ENCODE assay signal across 30 mouse cellular contexts in the genomic region with DNA sequence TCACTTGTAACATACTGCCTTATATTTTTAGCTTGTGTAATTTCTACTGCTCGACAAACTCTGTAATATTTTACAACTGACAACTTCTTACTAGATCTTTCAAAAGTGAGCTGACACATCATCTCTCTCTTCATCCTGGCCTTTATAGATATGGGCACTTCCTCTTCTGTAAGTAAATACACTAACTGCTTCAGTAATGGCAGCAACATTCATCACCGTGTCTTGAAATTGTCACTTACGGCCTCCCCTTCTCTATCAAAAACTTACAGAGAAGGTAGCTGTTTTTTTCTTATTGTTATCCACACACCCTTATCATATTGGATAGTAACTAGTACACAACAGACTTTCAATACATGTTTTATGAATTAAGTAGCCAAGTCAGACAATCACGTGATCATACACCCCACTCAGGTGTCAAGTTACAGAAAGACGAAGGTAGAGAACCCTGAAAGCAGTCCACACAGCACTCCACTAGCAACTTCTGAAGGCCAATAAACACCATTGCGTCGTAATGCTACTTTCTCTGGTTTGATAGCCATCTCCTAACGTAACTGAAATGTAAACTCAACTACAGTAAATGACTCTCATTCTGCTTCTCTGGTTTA.
"Had no signal": no experiment of that assay in that cellular context is flagged by ENCODE, and none has a peak within 500 bp of the region (broad histone marks: within the 10 kb centered on the region; RNA-seq: fewer than 3 reads in every experiment).

No protein-coding gene starts in this region.

- H3K27me3 ChIP-seq: limb, embryonic 12.5 days; limb, embryonic 13.5 days; limb, embryonic 15.5 days; liver, embryonic 12.5 days; liver, embryonic 13.5 days; liver, embryonic 15.5 days; lung, embryonic 15.5 days; megakaryocyte, embryonic 14.5 days; midbrain, embryonic 12.5 days; midbrain, embryonic 13.5 days; midbrain, embryonic 15.5 days; neural tube, embryonic 12.5 days had no signal

- ATAC-seq: liver, embryonic 12.5 days; liver, postnatal 0 days; lung, postnatal 0 days; midbrain, embryonic 13.5 days; midbrain, embryonic 15.5 days; midbrain, embryonic 16.5 days had no signal

- H3K27ac ChIP-seq: limb, embryonic 10.5 days; limb, embryonic 12.5 days; limb, embryonic 13.5 days; limb, embryonic 15.5 days; liver, embryonic 12.5 days; liver, embryonic 13.5 days; liver, embryonic 14.5 days; liver, embryonic 15.5 days; lung, embryonic 15.5 days; macrophage; midbrain, embryonic 10.5 days; midbrain, embryonic 12.5 days; midbrain, embryonic 13.5 days; midbrain, embryonic 15.5 days; neural tube, embryonic 12.5 days had no signal

- H3K4me1 ChIP-seq: limb, embryonic 15.5 days; liver, embryonic 12.5 days; liver, embryonic 13.5 days; liver, embryonic 15.5 days had no signal

- H3K4me3 ChIP-seq: limb, embryonic 10.5 days; limb, embryonic 12.5 days; limb, embryonic 13.5 days; limb, embryonic 15.5 days; liver, embryonic 12.5 days; liver, embryonic 13.5 days; liver, embryonic 15.5 days; lung, embryonic 15.5 days; megakaryocyte, embryonic 14.5 days; midbrain, embryonic 10.5 days; midbrain, embryonic 12.5 days; midbrain, embryonic 13.5 days; midbrain, embryonic 15.5 days; myocyte; neural tube, embryonic 12.5 days had no signal

- DNase-seq: left cerebral cortex, postnatal 4 days; liver; liver, embryonic 13.5 days; liver, postnatal 0 days; lung, adult 18-20 months; lung, adult 2 months; lung, embryonic 14.5 days; lung, postnatal 10 days; lung, postnatal 14 days; lung, postnatal 36 days; lung, postnatal 4 days; midbrain, embryonic 14.5 days had no signal

- H3K9me3 ChIP-seq: limb, embryonic 10.5 days; limb, embryonic 12.5 days; limb, embryonic 13.5 days; limb, embryonic 15.5 days; liver, embryonic 12.5 days; liver, embryonic 13.5 days; liver, embryonic 15.5 days; lung, embryonic 15.5 days; midbrain, embryonic 13.5 days; midbrain, embryonic 15.5 days had no signal

- H3K36me3 ChIP-seq: limb, embryonic 10.5 days; limb, embryonic 12.5 days; limb, embryonic 13.5 days; limb, embryonic 15.5 days; liver, embryonic 12.5 days; liver, embryonic 13.5 days; liver, embryonic 15.5 days; lung, embryonic 15.5 days; midbrain, embryonic 10.5 days; midbrain, embryonic 12.5 days; midbrain, embryonic 13.5 days; midbrain, embryonic 15.5 days; neural tube, embryonic 12.5 days had no signal

- H3K9ac ChIP-seq: limb, embryonic 12.5 days; limb, embryonic 13.5 days; limb, embryonic 15.5 days; liver, embryonic 12.5 days; liver, embryonic 13.5 days; liver, embryonic 14.5 days; liver, embryonic 15.5 days; liver, postnatal 0 days; lung, embryonic 14.5 days; lung, embryonic 15.5 days; midbrain, embryonic 12.5 days; midbrain, embryonic 13.5 days; midbrain, embryonic 15.5 days; neural tube, embryonic 12.5 days had no signal
